Mouse (Mus musculus) heart, adult 9 months (tissue): Measurements from ENCODE around the gene Rbbp5.

Experiments
- DNase-seq, 2 experiments: peaks; one replicate each; pipeline ENCODE4 v3.0.0; 2022; ENCODE audit warnings: low spot score in 2 of 2

Rbbp5 gene

GRCm38 (mm10) chr1:132505155-132505554 lies 28.0 kb downstream of the Rbbp5 start:
- no peak for DNase-seq

DNA sequence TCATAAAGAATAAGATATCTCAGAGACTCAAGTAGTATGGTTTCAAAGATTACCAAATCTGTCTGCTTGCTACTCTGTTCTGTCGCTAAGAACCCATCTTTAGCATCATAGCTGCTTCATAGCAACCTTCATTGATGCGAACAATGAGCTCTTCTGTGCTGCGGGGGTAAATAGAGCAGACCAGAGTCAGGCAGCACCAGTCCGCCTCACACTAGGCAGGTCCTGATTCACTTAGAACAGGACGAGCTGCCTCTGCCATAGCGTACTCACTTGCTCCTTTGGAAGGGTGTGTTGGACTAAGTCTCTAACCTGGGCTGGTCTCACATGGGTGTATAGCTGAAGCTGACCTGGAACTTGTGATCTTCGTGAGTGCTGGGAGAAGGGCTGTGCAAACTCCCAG lies 28.9 kb downstream of the Rbbp5 start, which contains the start of gene Tmem81:
TSS of gene Tmem81 (plus strand) at position 173 of the 400 bp plus-strand sequence.
- DNase-seq, result no peak

DNA sequence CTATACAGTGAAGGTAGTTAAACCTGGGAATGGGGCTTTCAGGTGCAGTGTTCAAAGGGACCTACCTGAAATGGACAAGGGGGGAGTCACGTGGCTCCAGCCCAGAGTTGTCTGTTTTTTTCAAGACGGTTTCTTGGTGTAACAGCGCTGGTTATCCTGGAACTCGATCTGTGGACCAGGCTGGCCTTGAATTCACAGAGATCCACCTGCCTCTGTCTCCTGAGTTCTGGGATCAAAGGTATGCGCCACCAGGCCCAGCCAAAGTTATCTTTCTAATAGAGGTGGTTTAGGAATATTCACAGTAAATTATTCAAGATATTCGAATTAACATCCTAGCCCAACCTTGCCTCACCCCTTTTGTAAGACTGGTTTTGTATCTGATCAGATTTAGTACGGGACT lies 29.5 kb downstream of the Rbbp5 start:
- no peak for DNase-seq

DNA sequence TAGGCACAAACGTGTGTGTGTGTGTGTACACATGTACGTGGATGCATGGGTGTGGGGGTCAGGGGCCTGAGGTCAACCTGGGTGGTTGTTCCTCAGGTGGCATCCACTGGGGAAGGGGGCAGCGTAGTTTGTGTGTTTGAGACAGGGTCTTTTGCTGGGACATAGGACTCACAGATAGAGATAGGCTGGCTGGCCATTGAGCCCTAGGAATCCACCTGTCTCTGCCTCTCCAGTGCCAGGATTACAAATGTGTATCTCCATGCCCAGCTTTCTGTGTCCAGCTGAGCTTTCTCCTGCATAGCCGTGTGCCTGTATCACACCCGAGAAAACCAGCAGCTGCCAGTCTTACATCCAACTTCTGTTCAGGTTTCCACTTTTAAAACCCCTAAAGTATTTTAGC lies 32.6 kb downstream of the Rbbp5 start:
- no peak for DNase-seq

- no peak for DNase-seq
Observed at GRCm38 (mm10) chr1:132511521-132511920, 34.4 kb downstream of the Rbbp5 start.

DNA sequence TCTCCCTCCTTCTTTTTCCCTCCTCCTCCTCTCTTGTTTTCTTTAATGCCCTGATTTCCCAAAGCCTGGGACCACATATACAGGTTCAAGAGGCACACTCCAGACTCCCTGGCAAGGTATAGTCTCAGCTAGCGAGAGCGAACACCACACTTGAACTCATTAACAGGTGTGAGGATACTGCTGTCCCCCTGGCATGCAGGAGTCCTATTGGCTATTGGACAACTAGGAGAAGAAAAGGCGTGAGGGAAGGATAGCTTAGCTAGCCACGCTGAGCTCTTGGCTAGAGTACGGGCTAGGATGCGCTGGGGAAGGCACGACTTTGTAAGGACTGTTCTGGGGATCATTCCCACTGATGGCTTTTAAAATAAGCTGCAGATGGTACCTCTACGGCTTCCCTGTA lies 34.9 kb downstream of the Rbbp5 start:
- DNase-seq, result no peak

DNA sequence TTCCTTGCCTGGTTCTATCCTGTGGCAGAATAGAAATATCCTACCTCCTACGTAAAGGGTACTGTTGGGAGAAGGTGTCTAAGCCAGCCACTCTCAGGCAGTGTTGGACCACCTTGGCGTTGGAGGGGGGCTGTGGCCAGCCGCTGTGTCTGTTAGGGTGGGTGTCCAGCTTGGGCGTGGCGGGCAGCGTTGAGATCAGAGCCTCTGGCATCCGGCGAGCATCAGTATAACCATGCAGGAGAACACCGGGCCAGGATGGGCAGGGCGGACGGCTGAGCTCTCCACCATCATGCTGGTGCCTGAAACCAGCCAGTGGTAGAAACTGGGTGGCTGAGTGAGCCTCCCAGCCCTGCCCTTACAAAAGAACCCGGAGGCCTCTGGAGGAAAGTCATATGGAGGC lies 38.2 kb downstream of the Rbbp5 start:
- no peak for DNase-seq

DNA sequence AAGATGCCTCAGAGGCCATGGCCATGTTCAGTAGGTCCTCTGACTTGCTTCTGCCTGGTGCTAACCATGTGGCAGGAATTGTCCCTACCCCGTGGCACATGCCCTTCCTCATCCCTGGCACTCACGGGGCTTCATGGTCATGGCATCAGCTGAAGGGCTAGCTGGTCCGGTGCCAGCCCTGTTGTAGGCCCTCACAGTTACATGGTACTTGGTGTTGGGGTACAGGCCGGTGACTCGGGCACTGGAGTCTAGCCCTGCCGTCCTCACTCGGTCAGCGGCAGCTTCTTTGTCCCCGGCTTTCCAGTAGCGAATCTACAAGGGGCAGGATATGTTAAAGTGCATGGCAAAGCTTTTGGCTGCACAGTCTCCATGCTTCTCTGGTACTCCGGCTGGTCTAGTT lies 39.6 kb downstream of the Rbbp5 start:
- no peak for DNase-seq

DNA sequence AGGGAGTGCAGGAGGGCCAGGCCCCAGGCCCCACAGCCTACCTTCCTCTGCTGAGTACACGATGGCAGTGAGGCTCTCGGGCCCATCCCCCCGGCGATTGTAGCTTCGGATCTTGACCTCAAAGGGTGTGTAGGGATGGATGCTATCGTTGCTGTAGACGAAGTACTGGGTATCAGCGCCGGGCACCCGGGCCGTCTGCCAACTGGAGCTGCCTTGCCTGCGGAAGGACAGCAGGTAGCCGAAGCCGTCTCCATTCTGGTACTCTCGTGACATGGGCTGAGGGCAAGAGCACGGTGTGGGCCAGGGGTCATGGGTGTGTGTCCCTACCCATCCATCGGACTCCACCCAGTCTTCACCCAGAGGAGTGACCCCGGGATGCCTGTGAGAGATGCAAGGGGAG lies 41.5 kb downstream of the Rbbp5 start:
- no peak for DNase-seq

DNA sequence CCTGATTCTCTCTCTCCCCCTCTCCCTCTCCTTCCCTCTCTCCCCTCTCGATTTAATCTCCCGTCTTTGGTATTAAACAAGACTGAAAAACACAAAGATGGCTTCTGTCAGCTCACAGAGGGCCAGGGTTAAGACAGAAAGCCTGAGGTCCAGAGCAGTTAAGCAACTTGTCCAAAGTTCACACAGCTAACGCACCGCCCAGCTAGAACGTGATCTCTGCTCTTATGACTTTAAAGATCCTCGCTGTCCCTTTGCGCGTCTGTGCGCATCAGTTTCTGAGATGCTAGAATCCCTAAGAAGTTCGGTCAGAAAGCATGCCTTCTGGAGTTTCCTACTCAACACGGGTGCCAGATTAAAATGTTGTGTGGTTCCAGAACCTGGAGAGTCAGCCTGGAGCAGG lies 42.6 kb downstream of the Rbbp5 start:
- DNase-seq, result no peak

DNA sequence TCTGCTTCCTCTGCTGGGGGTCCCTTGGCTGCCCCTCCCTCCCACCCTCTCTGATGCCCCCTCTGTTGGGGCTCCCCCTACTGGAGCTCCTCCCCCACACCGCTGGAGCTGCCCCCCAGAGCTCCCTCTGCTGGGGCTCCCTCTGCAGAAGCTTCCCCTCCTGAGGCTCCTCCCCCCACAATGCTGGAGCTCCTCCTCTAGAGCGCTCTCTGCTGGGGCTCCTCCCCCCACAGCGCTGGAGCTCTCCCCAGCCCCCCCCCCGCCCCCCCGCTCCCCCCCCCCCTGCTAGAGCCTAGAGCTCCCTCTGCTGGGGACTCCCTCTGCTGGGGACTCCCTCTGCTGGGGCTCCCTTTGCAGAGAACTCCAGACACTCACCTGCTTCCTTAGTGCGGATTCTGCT lies 43.6 kb downstream of the Rbbp5 start:
- peak; percentile 14 to 35 for DNase-seq

DNA sequence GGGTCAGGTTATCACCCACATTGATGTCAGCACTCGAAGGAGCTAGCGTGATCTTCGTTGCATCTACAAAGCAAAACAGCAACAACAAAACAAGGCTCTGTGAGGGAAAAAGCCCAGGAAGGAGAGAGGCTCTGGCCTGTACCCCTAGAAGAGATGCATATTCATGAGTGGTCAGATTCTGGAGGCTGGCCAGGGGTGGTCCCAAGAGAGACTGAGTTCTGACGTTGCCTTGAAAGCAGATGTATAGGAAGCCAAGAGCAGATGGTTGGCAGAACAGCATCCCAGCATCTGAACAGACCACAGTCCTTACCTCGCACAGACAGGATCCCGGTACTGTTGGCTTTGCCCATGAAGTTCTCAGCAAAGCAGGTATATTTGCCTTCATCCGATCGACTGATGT lies 45.9 kb downstream of the Rbbp5 start:
- DNase-seq, result no peak

DNA sequence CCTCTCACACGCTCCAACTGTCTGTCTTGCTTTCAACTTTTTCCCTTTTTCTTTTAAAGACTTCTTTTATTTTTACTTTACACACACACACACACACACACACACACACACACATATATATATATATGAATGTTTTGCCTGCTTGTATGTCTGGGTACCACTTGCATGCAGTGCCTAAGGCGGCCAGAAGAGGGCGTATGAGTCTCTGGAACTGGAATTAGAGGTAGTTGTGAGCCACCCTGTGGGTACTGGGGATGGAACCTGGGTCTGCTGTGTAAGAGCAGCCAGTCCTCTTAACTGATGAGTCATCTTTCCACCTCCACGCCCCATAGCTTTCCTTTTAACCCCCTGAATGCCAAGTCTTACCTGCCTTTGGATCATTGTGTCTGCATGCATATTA lies 46.8 kb downstream of the Rbbp5 start:
- no peak for DNase-seq

DNA sequence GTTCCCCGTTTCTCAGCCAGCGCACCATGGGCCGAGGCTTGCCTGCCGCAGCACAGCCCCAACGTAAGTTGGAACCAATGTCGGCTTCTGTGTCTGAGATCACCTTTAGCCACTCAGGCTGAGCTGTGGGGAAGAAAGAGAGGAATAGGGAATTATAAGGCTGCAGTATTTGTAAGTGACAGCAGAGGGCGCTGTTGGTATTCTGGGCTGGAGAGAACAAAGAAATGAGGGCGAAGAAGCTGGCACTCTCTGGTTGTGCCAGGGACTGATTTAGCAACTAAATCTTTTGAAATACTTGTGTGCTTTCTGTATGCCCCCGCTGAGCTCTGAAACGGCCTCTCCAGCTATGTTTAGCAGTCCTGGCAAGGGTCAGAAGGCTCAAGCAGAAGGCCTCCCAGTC lies 48.7 kb downstream of the Rbbp5 start:
- peak in 1 of 2 experiments; percentile 45 for DNase-seq

DNA sequence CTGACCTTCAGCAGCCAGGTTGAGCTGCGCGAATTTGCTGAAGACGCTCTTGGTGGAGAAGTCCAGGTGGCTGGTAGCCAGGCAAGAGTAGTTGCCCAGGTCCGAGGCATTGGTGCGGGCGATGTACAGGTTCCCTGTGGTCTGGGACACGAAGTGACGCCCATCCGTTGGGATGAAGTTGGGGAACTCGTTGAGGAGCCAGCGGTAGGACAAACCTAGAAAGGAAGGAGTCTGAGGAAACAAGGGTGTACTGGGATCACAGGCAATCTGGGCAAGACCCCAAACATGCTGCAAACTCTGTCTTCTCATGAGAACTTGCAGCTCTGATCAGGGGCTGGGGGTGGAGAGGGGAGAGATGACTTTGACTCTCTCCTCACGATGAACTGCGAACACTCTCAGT lies 50.9 kb downstream of the Rbbp5 start:
- no peak for DNase-seq

GRCm38 (mm10) chr1:132528647-132529334 lies 51.6 kb downstream of the Rbbp5 start:
- DNase-seq, result no peak

- no peak for DNase-seq
Observed at GRCm38 (mm10) chr1:132530631-132531191, 53.5 kb downstream of the Rbbp5 start.

DNA sequence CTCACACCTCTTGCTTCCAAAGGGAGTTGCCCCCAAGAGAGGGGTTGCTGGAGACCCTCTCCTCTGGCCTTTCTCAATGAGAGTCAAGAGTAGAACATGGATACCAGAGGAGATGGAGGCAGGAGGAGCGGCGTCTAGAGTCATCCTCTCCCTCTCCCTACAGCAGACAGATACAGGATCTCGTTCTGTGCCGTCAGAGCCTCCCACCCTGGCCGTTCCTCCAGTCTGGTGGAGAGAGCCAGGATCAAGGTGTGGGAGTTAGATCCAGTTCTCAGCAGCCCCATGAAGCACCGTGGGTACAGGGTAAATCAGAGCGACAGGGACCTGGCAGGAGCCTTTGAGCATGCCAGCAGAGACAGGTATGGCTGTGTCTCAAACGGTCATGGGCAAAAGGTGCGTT lies 55.4 kb downstream of the Rbbp5 start:
- DNase-seq, result no peak

DNA sequence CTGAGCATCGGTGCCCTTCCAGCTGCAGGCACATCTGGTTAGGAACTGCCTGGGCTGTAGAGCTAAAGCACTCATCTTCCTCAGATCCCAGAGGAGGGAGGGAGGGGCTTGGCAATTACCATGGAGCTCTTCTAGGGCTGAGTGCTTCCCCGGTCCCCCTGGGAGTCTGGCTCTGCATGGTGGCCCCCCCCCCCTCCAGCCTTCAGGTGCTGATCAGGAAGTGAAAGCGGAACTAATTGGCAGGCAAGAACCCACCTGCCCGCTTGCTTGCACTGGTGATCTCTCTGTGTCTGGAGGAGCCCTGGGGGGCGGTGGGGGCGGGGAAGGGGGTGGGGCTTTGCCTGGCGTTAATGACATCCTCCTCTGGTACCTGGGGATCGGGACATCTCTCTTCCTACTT lies 56.7 kb downstream of the Rbbp5 start:
- no peak for DNase-seq

GRCm38 (mm10) chr1:132535541-132535940 lies 58.4 kb downstream of the Rbbp5 start:
- DNase-seq, result no peak

DNA sequence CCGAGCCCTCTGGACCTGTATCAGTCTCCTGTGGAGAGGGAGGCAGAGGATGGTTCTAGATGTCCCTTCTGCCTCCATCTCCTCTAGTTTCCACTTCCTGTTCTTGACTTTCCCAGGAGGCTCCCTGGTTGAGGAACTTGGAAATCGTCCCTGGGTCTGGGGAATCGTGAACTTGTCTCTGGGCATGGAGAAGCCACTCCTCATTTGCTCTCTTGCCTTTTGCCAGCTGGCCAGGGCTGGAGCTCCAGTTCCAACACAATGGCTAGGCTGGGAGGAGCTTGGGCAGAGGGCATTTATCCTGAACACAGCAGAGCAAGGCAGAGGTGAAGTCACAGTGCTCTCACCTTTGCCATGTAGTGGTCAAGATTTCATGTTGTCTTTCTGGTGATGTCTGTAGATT lies 59.3 kb downstream of the Rbbp5 start:
- DNase-seq, result no peak

- no peak for DNase-seq
Observed at GRCm38 (mm10) chr1:132537736-132538135, 60.6 kb downstream of the Rbbp5 start.

DNA sequence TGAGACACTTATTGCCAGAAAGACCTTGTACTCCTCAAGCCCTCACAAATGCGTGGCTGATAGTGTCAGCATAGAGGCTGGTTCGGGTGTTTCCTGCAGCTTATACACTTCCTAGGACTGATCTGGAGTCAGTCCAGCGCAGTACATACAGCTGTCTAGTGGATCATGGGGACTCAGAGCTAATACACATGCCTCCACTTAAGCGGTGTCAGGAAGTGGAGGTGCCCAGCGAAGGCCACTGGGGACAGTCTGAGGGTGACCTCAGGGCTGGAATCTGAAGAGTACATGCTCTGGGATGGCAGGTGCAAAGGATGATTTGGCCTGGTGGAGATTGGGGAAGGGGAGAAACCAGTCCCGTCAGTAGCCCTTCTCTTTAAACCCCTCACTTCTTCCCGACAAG lies 63.5 kb downstream of the Rbbp5 start:
- DNase-seq, result no peak
